Mouse (Mus musculus) large intestine, adult 2 months (tissue): Measurements from ENCODE around the gene Glyctk. TPM values are rescaled to one million over a fixed set of nuclear protein-coding genes. Genes with fewer than 3 reads are reported as not detected.

Experiments used
- polyA plus RNA-seq: library from polyadenylated mRNA; depleted of rRNA; stranded (reverse); fragments of >200 nt; gene quantifications from 2 replicates; pipeline ENCODE4 v1.2.3, GENCODE M21; 2012; rRNA removed

The Glyctk gene
- polyA plus RNA-seq, 1 experiment = 6.7 TPM

Other genes starting within 250 kb of the Glyctk start
- gene Col6a5, start 197.5 kb downstream of the Glyctk start, polyA plus RNA-seq = 0.52 and 1.6 TPM in 2 replicates
- 19.4 and 21.8 TPM in 2 replicates for gene Col6a4, start 61.4 kb downstream of the Glyctk start, polyA plus RNA-seq
- 48.0 and 56.3 TPM in 2 replicates for gene Wdr82, start 12.8 kb upstream of the Glyctk start, polyA plus RNA-seq
- 14.6 and 15.7 TPM in 2 replicates for gene Ppm1m, start 41.6 kb upstream of the Glyctk start, polyA plus RNA-seq
- gene Twf2, start 45.0 kb upstream of the Glyctk start, polyA plus RNA-seq = 33.5 and 33.6 TPM in 2 replicates
- gene Tlr9, start 64.5 kb upstream of the Glyctk start, polyA plus RNA-seq = 3.3 and 6.0 TPM in 2 replicates
- gene Alas1, start 90.5 kb upstream of the Glyctk start, polyA plus RNA-seq = 106 and 167 TPM in 2 replicates
- 19.7 and 23.2 TPM in 2 replicates for gene Poc1a, start 122.9 kb upstream of the Glyctk start, polyA plus RNA-seq
- 12.6 and 15.2 TPM in 2 replicates for gene Dusp7, start 210.5 kb upstream of the Glyctk start, polyA plus RNA-seq